Mouse (Mus musculus) hindbrain, embryonic 13.5 days (tissue): ENCODE data around the gene Apba1. TPM values are rescaled to one million over a fixed set of nuclear protein-coding genes. Genes with fewer than 3 reads are reported as not detected.
A peak's percentile ranks its signal among the peaks of the same experiment; 100 is the strongest.

ENCODE experiments used
- ATAC-seq: fragments of 200-750 bp; cut with Nextera tagmentation; 2 replicates; pipeline ENCODE4 v1.8.0; 2017; ENCODE audit warnings: moderate TSS enrichment; ENCODE audit not compliant: low FRiP score
- H3K27ac ChIP-seq: fragments of 300-500 bp; sonication (generic); 2 replicates; pipeline ENCODE4 v1.5.1; 2015; ENCODE audit warnings: inconsistent platforms, mild to moderate bottlenecking, moderate library complexity
- H3K27me3 ChIP-seq: fragments of 300-500 bp; sonication (generic); 2 replicates; pipeline ENCODE4 v1.6.1; 2015; ENCODE audit warnings: mild to moderate bottlenecking, inconsistent platforms
- H3K36me3 ChIP-seq: fragments of 300-500 bp; sonication (generic); 2 replicates; pipeline ENCODE4 v1.6.1; 2015; ENCODE audit warnings: mild to moderate bottlenecking, inconsistent platforms
- H3K4me1 ChIP-seq: fragments of 300-500 bp; sonication (generic); replicated peaks from 2 replicates; pipeline ENCODE4 v1.6.1; 2015; ENCODE audit warnings: inconsistent platforms
- H3K4me2 ChIP-seq: fragments of 300-500 bp; sonication (generic); 2 replicates; pipeline ENCODE4 v1.6.1; 2015; ENCODE audit warnings: inconsistent platforms, mild to moderate bottlenecking, moderate library complexity
- H3K4me3 ChIP-seq: fragments of 300-500 bp; sonication (generic); 2 replicates; pipeline ENCODE4 v1.5.1; 2015; ENCODE audit warnings: mild to moderate bottlenecking, inconsistent platforms
- H3K9ac ChIP-seq: fragments of 300-500 bp; sonication (generic); 2 replicates; pipeline ENCODE4 v1.6.1; 2015; ENCODE audit warnings: mild to moderate bottlenecking, inconsistent platforms
- H3K9me3 ChIP-seq: fragments of 300-500 bp; sonication (generic); 2 replicates; pipeline ENCODE4 v1.6.1; 2016; ENCODE audit warnings: inconsistent platforms
- WGBS: fragments of 180-500 bp; shearing (Covaris S2); methylation state at CpG from one replicate; pipeline ENCODE4 v1.1.7; 2015; 5-methylcytosine and 5-hydroxymethylcytosine counted together
- polyA plus RNA-seq: library from polyadenylated mRNA; unstranded; fragments of >200 nt; fragmentation: Nextera tagmentation; extraction: Ambion mirVana; gene quantifications from 2 replicates; pipeline ENCODE4 v1.2.1, GENCODE M21; 2015

Gene Apba1
- polyA plus RNA-seq, 1 experiment from 2014 or later = 7.3 TPM

- Histone ChIP-seq H3K27ac (no peak overlapping the region), H3K36me3 (peaks cover 6% of the 10 kb centered on the region), H3K27me3 (peaks cover 38% of the 10 kb centered on the region), H3K9me3 (no peaks in the 10 kb centered on the region), H3K4me1 (peaks cover 15% of the 10 kb centered on the region), H3K9ac (peak overlapping the region; percentile 60; the same call in 1 of the 2 replicates), H3K4me3 (peak overlapping the region; percentile 40), H3K4me2 (peak overlapping the region; percentile 57)
- no peak; the same call in none of the 2 replicates for ATAC-seq
- 19% methylated on average over 22 of the region's 37 CpGs for WGBS
Measured at GRCm38 (mm10) chr19:23892633-23893032, 133.9 kb downstream of the Apba1 start.

GRCm38 (mm10) chr19:23893093-23893889 lies 134.6 kb downstream of the Apba1 start:
- Histone ChIP-seq H3K36me3 (peaks cover 6% of the 10 kb centered on the region), H3K27ac (no peak overlapping the region), H3K4me3 (peak overlapping the region; percentile 40), H3K9me3 (no peaks in the 10 kb centered on the region), H3K4me1 (peaks cover 17% of the 10 kb centered on the region), H3K4me2 (peak overlapping the region; percentile 57), H3K27me3 (peaks cover 38% of the 10 kb centered on the region), H3K9ac (peak overlapping the region; percentile 60; the same call in 1 of the 2 replicates)
- peak; percentile 80 for ATAC-seq
- WGBS = 16% methylated on average over 110 of the region's 110 CpGs

GRCm38 (mm10) chr19:23893946-23894345 lies 135.3 kb downstream of the Apba1 start:
- Histone ChIP-seq H3K27ac (no peak overlapping the region), H3K9me3 (no peaks in the 10 kb centered on the region), H3K36me3 (peaks cover 6% of the 10 kb centered on the region), H3K27me3 (peaks cover 38% of the 10 kb centered on the region), H3K4me1 (peaks cover 23% of the 10 kb centered on the region), H3K9ac (no peak overlapping the region), H3K4me2 (no peak overlapping the region), H3K4me3 (no peak overlapping the region)
- WGBS = 68% methylated on average over 9 of the region's 9 CpGs
- ATAC-seq = no peak

- Histone ChIP-seq H3K36me3 (peaks cover 6% of the 10 kb centered on the region), H3K4me2 (no peak overlapping the region), H3K4me1 (peaks cover 25% of the 10 kb centered on the region), H3K9ac (no peak overlapping the region), H3K9me3 (no peaks in the 10 kb centered on the region), H3K27ac (no peak overlapping the region), H3K4me3 (no peak overlapping the region), H3K27me3 (peaks cover 38% of the 10 kb centered on the region)
- 71% methylated on average over 3 of the region's 3 CpGs for WGBS
- no peak for ATAC-seq
Measured at GRCm38 (mm10) chr19:23894822-23895221, 136.1 kb downstream of the Apba1 start.

- H3K36me3 ChIP-seq = peaks cover 6% of the 10 kb centered on the region
- peaks cover 35% of the 10 kb centered on the region for H3K4me1 ChIP-seq
- H3K4me3 ChIP-seq = no peak overlapping the region
- H3K9ac ChIP-seq = no peak overlapping the region
- WGBS = 68% methylated on average over 8 of the region's 8 CpGs
- H3K9me3 ChIP-seq = no peaks in the 10 kb centered on the region
- no peak overlapping the region for H3K27ac ChIP-seq
- no peak for ATAC-seq
- H3K4me2 ChIP-seq = no peak overlapping the region
- H3K27me3 ChIP-seq = peaks cover 26% of the 10 kb centered on the region
Measured at GRCm38 (mm10) chr19:23896915-23897314, 138.2 kb downstream of the Apba1 start.

- Histone ChIP-seq H3K9me3 (no peaks in the 10 kb centered on the region), H3K9ac (no peak overlapping the region), H3K4me1 (peaks cover 27% of the 10 kb centered on the region), H3K27ac (no peak overlapping the region), H3K36me3 (peaks cover 5% of the 10 kb centered on the region), H3K4me2 (no peak overlapping the region), H3K4me3 (no peak overlapping the region), H3K27me3 (peaks cover 11% of the 10 kb centered on the region)
- WGBS = 33% methylated on average over 11 of the region's 11 CpGs
- 0 out of 2 replicates have a peak, but pooled peaks have one; percentile 22 for ATAC-seq
Measured at GRCm38 (mm10) chr19:23898501-23898900, 139.8 kb downstream of the Apba1 start.

GRCm38 (mm10) chr19:23901177-23901576 lies 142.5 kb downstream of the Apba1 start:
- Histone ChIP-seq H3K9me3 (no peaks in the 10 kb centered on the region), H3K9ac (no peak overlapping the region), H3K4me1 (peaks cover 51% of the 10 kb centered on the region), H3K4me3 (no peak overlapping the region), H3K27ac (no peak overlapping the region), H3K4me2 (no peak overlapping the region), H3K27me3 (no peaks in the 10 kb centered on the region), H3K36me3 (no peaks in the 10 kb centered on the region; the same call in 1 of the 2 replicates)
- WGBS = 74% methylated on average over 3 of the region's 3 CpGs
- no peak for ATAC-seq

GRCm38 (mm10) chr19:23901768-23902167 lies 143.1 kb downstream of the Apba1 start:
- Histone ChIP-seq H3K9ac (no peak overlapping the region), H3K4me2 (no peak overlapping the region), H3K27me3 (no peaks in the 10 kb centered on the region), H3K27ac (no peak overlapping the region), H3K36me3 (no peaks in the 10 kb centered on the region; the same call in 1 of the 2 replicates), H3K4me3 (no peak overlapping the region), H3K4me1 (peaks cover 56% of the 10 kb centered on the region), H3K9me3 (no peaks in the 10 kb centered on the region)
- 92% methylated on average over 4 of the region's 4 CpGs for WGBS
- no peak for ATAC-seq

GRCm38 (mm10) chr19:23903066-23903465 lies 144.4 kb downstream of the Apba1 start:
- peaks cover 55% of the 10 kb centered on the region for H3K4me1 ChIP-seq
- H3K4me3 ChIP-seq = no peak overlapping the region
- H3K4me2 ChIP-seq = no peak overlapping the region
- no peaks in the 10 kb centered on the region for H3K9me3 ChIP-seq
- ATAC-seq = no peak
- H3K27ac ChIP-seq = no peak overlapping the region
- 90% methylated on average over 7 of the region's 7 CpGs for WGBS
- no peak overlapping the region for H3K9ac ChIP-seq
- H3K36me3 ChIP-seq = no peaks in the 10 kb centered on the region
- no peaks in the 10 kb centered on the region for H3K27me3 ChIP-seq

GRCm38 (mm10) chr19:23904922-23905321 lies 146.2 kb downstream of the Apba1 start:
- no peaks in the 10 kb centered on the region for H3K36me3 ChIP-seq
- 66% methylated on average over 4 of the region's 4 CpGs for WGBS
- H3K27ac ChIP-seq = peak overlapping the region; percentile 58
- H3K9me3 ChIP-seq = no peaks in the 10 kb centered on the region
- H3K4me1 ChIP-seq = peaks cover 44% of the 10 kb centered on the region
- no peaks in the 10 kb centered on the region for H3K27me3 ChIP-seq
- H3K9ac ChIP-seq = no peak overlapping the region; the same call in 1 of the 2 replicates
- H3K4me2 ChIP-seq = no peak overlapping the region
- ATAC-seq = 0 out of 2 replicates have a peak, but pooled peaks have one; percentile 21
- no peak overlapping the region for H3K4me3 ChIP-seq

- WGBS = 61% methylated on average over 5 of the region's 5 CpGs
- no peak overlapping the region for H3K4me2 ChIP-seq
- no peak overlapping the region for H3K9ac ChIP-seq
- no peaks in the 10 kb centered on the region for H3K9me3 ChIP-seq
- H3K27me3 ChIP-seq = no peaks in the 10 kb centered on the region
- H3K4me1 ChIP-seq = peaks cover 36% of the 10 kb centered on the region
- no peaks in the 10 kb centered on the region for H3K36me3 ChIP-seq
- H3K4me3 ChIP-seq = no peak overlapping the region
- H3K27ac ChIP-seq = peak overlapping the region; percentile 58
- peak; percentile 32; the same call in 1 of the 2 replicates for ATAC-seq
Measured at GRCm38 (mm10) chr19:23905772-23906171, 147.1 kb downstream of the Apba1 start.

GRCm38 (mm10) chr19:23910345-23910744 lies 151.7 kb downstream of the Apba1 start:
- Histone ChIP-seq H3K27ac (no peak overlapping the region), H3K9me3 (no peaks in the 10 kb centered on the region), H3K27me3 (no peaks in the 10 kb centered on the region), H3K9ac (no peak overlapping the region), H3K4me3 (no peak overlapping the region), H3K4me1 (peaks cover 15% of the 10 kb centered on the region), H3K36me3 (peaks cover 10% of the 10 kb centered on the region), H3K4me2 (no peak overlapping the region)
- 63% methylated on average over 4 of the region's 4 CpGs for WGBS
- no peak for ATAC-seq
